12 mouse cellular contexts compared by ENCODE assay signal in the genomic region with DNA sequence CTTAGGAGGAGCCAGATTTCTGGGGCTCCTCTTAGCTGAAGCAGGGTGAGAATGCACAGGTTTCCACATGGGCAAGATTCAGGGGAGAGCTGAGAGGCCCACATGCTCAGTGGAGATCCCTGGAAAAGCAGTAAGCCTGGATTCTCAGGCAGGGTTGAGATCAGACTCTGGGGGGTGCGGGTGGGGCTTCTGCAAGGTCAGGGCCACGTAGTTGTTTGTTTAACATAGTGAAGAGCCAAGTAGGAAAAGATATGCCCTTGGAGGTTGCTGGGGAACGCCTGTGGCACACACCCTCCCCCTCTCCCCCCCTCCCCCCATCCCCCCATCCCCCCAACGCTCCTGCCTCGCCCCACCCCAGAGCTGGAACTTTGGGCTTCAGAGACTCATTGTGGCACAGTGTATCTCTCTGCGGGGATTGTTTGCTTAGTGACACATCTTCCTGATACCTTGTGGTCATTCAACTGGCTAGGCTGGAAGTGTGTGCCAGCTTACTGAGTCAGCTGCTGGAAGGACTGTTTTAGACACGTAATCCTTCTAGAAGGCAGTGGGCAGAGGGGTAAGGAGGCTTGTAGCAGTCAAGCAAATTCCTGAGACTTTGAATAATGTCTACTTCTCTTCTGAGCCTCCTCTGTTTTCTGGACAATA. TPM values are rescaled to one million over a fixed set of nuclear protein-coding genes. Genes with fewer than 3 reads are reported as not detected.
DNase-seq lines count a peak whose midpoint lies in the region; ATAC-seq and TF ChIP-seq lines count a peak whose summit lies in the region.
"Had no signal": no experiment of that assay in that cellular context is flagged by ENCODE, and none has a peak within 500 bp of the region (broad histone marks: within the 10 kb centered on the region; RNA-seq: fewer than 3 reads in every experiment).

No protein-coding gene starts in this region.

- H3K27me3 ChIP-seq in heart, embryonic 11.5 days (ENCODE audit: control insufficient read depth, insufficient read depth, low read length), result no peaks in the 10 kb centered on the region
- H3K27me3 ChIP-seq: liver, embryonic 15.5 days had no signal

- no peak for TF ChIP-seq CTCF in layer of hippocampus, adult 2 months (conservative IDR thresholded peaks at IDR 0.05)

- no peak overlapping the region for H3K4me3 ChIP-seq in heart, embryonic 11.5 days (ENCODE audit: low read depth, low read length)
- no peak overlapping the region for H3K4me3 ChIP-seq in layer of hippocampus, adult 2 months
- H3K4me3 ChIP-seq: erythroblast, embryonic 14.5 days; liver, embryonic 15.5 days had no signal

- H3K27ac ChIP-seq in heart, embryonic 11.5 days (ENCODE audit: low read depth, low read length), result no peak overlapping the region
- H3K27ac ChIP-seq in layer of hippocampus, adult 2 months, result no peak overlapping the region
- H3K27ac ChIP-seq: liver, embryonic 15.5 days had no signal

- H3K4me2 ChIP-seq in heart, embryonic 11.5 days, result no peak overlapping the region
- H3K4me2 ChIP-seq: liver, embryonic 15.5 days had no signal

- DNase-seq in heart, postnatal 10 days, result peak; percentile 20 to 29
- peak; percentile 83 for DNase-seq in urinary bladder, postnatal 14 days (ENCODE audit: low spot score)
- no peak for DNase-seq in urinary bladder, postnatal 10 days (ENCODE audit: low spot score)
- peak; percentile 26 for DNase-seq in heart, postnatal 4 days
- peak; percentile 7 for DNase-seq in yolk sac, embryonic 10.5 days (ENCODE audit: low spot score)
- DNase-seq in layer of hippocampus, adult 2 months (ENCODE audit: low spot score in 2 of 2), result no peak
- DNase-seq in layer of hippocampus, adult 9-10 months (ENCODE audit: low spot score), result no peak

- ATAC-seq in heart, embryonic 11.5 days (replicated peaks; ENCODE audit: insufficient number of reproducible peaks, low FRiP score, low TSS enrichment), result no peak

- H3K36me3 ChIP-seq in heart, embryonic 11.5 days (ENCODE audit: control insufficient read depth, insufficient read depth, low read length), result no peaks in the 10 kb centered on the region
- H3K36me3 ChIP-seq: G1E; liver, embryonic 15.5 days had no signal

- WGBS in heart, embryonic 11.5 days (ENCODE audit: insufficient replicate concordance), result 37% methylated on average over 6 of the region's 7 CpGs

- no peaks in the 10 kb centered on the region for H3K9me3 ChIP-seq in heart, embryonic 11.5 days (replicated peaks; ENCODE audit: control insufficient read depth, low read length)
- H3K9me3 ChIP-seq: liver, embryonic 15.5 days had no signal

- peaks cover 7% of the 10 kb centered on the region for H3K4me1 ChIP-seq in heart, embryonic 11.5 days (ENCODE audit: control insufficient read depth, insufficient read depth, low read length)
- H3K4me1 ChIP-seq: liver, embryonic 15.5 days had no signal

- H3K9ac ChIP-seq in heart, embryonic 11.5 days (ENCODE audit: low read depth, low read length), result no peak overlapping the region
- H3K9ac ChIP-seq: liver, embryonic 15.5 days had no signal

- intact Hi-C loops in heart, postnatal 10 days (cut with DNase I), result no loop called here

RNA-seq across cellular contexts. Expression of gene Prkca, which starts 21.3 kb away (rescaled TPM):
- 10 to 100 TPM; 44.8 to 52.4 TPM for total RNA-seq in heart, postnatal 10 days (2021)
- polyA plus RNA-seq in heart, embryonic 11.5 days (2014; fragmentation: Nextera tagmentation; extraction: Ambion mirVana), result 15.7 and 16.9 TPM in 2 replicates
- total RNA-seq in heart, postnatal 4 days (2021), result 10 to 100 TPM; 52.2 to 57.1 TPM
- 100 to 1,000 TPM; 211 to 241 TPM for total RNA-seq in layer of hippocampus, adult 2 months (2021)
- polyA plus RNA-seq: G1E had no signal

RNA-seq across cellular contexts. Expression of gene Apoh, which starts 21.9 kb away (rescaled TPM):
- under 1 TPM in 1 of 2 experiments, not detected in 1; 0.22 TPM for total RNA-seq in heart, postnatal 10 days (2021)
- 0.26 TPM in 1 of 2 replicates, not detected in the other for polyA plus RNA-seq in heart, embryonic 11.5 days (2014; fragmentation: Nextera tagmentation; extraction: Ambion mirVana)
- under 1 TPM in 1 of 2 experiments, not detected in 1; 0.24 TPM for total RNA-seq in heart, postnatal 4 days (2021)
- 1 to 10 TPM in 1 of 2 experiments, under 1 TPM in 1; 0.82 to 1.0 TPM for total RNA-seq in layer of hippocampus, adult 2 months (2021)
- total RNA-seq: G1E had no signal
- polyA plus RNA-seq: erythroblast, embryonic 14.5 days; G1E; neural tube, embryonic 14.5 days had no signal

RNA-seq across cellular contexts. Expression of gene Cep112, which starts 59.9 kb away (rescaled TPM):
- total RNA-seq in heart, postnatal 10 days (2021), result 10 to 100 TPM; 10.8 to 11.8 TPM
- polyA plus RNA-seq in heart, embryonic 11.5 days (2014; fragmentation: Nextera tagmentation; extraction: Ambion mirVana), result 9.8 and 11.8 TPM in 2 replicates
- 10 to 100 TPM; 16.2 to 17.2 TPM for total RNA-seq in heart, postnatal 4 days (2021)
- total RNA-seq in layer of hippocampus, adult 2 months (2021), result 10 to 100 TPM; 21.0 to 23.1 TPM
- polyA plus RNA-seq: erythroblast, embryonic 14.5 days; G1E had no signal

Comparison
In these comparisons a context has a peak if more than half of its experiments do, and no peak if none do; other contexts are left out.
1. DNase-seq: peak in heart, postnatal 10 days (2 of 2), urinary bladder, postnatal 14 days (single experiment), heart, postnatal 4 days (single experiment) and yolk sac, embryonic 10.5 days (single experiment); none in urinary bladder, postnatal 10 days (single experiment), layer of hippocampus, adult 2 months (0 of 2) and layer of hippocampus, adult 9-10 months (single experiment).